Mouse (Mus musculus): ENCODE results near the gene Ngef. TPM values are rescaled to one million over a fixed set of nuclear protein-coding genes. Genes with fewer than 3 reads are reported as not detected.

Gene Ngef
- total and polyA plus RNA-seq, 2 experiments from 2014 or later, result 32.4 to 49.1 TPM

DNA sequence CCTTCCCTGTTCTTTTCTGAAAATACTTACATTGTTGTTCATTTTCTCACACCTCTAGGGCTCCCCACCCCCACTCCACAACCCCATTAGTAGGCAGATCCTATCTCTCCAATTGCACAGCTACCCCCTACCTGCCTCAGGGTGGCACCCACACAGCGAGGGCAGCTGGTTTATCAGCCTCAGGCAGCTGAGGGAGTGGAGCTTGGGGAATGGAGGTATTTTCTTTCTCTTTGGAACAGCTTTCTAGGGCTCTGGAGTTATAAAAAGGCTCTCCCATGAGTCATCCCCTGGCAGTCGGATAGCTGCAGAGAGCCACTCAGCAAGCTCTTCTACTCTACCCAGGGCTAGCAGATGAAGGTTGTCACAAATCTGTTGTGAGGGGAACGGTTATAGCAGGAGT, 20.6 kb upstream of the Ngef start:
- DNase-seq (ENCODE audit: low spot score) (no peak), ATAC-seq (no peak)
- WGBS, result 69% methylated on average over 3 of the region's 3 CpGs
- Histone ChIP-seq H3K27me3 (ENCODE audit: insufficient read depth, low read length) (no peaks in the 10 kb centered on the region), H3K27ac (no peak overlapping the region), H3K4me1 (ENCODE audit: insufficient read depth, low read length) (no peaks in the 10 kb centered on the region), H3K9me3 (ENCODE audit: low read length) (no peaks in the 10 kb centered on the region), H3K9ac (replicated peaks; ENCODE audit: low read length) (no peak overlapping the region), H3K36me3 (ENCODE audit: insufficient read depth, low read length) (no peaks in the 10 kb centered on the region), H3K4me3 (ENCODE audit: low read length) (no peak overlapping the region), H3K4me2 (ENCODE audit: low read depth, low read length) (no peak overlapping the region)
- no peak for TF ChIP-seq CTCF (IDR thresholded peaks at IDR 0.05; ENCODE audit: low read depth)

DNA sequence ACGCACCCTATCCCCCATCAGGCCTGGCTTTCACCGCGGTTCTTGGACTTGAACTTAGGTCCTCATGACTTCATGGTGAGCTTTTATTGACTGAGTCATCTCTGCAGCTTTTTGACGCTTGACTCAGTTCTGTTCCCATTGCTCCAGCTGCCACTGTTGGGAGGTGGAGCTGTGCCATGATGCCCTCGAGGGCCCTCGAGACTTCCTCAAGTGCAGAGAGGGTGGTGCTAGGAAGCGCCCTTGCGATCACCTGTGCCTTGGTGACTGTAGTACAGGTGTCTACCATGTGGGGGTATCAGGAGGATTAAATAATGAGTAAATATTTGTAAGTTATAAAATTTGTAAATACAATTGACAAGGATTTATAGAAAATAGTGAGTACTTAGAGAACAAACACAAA, 16.3 kb upstream of the Ngef start:
- Histone ChIP-seq H3K4me3 (ENCODE audit: low read length) (no peak overlapping the region), H3K4me2 (ENCODE audit: low read depth, low read length) (no peak overlapping the region), H3K27ac (no peak overlapping the region), H3K36me3 (ENCODE audit: insufficient read depth, low read length) (no peaks in the 10 kb centered on the region), H3K9me3 (ENCODE audit: low read length) (no peaks in the 10 kb centered on the region), H3K4me1 (ENCODE audit: insufficient read depth, low read length) (no peaks in the 10 kb centered on the region), H3K27me3 (ENCODE audit: insufficient read depth, low read length) (no peaks in the 10 kb centered on the region), H3K9ac (replicated peaks; ENCODE audit: low read length) (no peak overlapping the region)
- TF ChIP-seq CTCF (IDR thresholded peaks at IDR 0.05; ENCODE audit: low read depth), result no peak
- 90% methylated on average over 8 of the region's 8 CpGs for WGBS
- ATAC-seq (no peak), DNase-seq (ENCODE audit: low spot score) (no peak)

DNA sequence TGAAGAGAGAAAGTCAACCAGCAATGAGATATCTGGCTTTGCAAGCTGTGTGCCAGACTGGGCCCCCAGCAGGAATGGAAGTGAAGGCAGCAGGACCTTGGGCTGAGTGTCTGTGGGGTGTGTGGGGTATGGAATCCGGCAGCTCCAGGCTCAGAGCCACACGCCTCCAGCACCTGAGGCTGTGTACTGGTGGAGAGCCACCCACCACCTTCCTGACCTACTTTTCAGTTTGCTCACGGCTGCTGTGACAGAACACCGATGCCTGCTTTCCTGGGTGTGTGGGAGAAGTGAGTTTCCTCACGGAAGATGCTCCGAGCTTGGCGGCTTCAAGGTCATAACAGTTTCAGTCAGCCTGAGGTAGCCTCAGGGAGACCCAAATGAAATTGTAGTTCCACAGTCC, 15.5 kb upstream of the Ngef start:
- Histone ChIP-seq H3K4me3 (ENCODE audit: low read length) (no peak overlapping the region), H3K27ac (no peak overlapping the region), H3K9me3 (ENCODE audit: low read length) (no peaks in the 10 kb centered on the region), H3K27me3 (ENCODE audit: insufficient read depth, low read length) (no peaks in the 10 kb centered on the region), H3K4me1 (ENCODE audit: insufficient read depth, low read length) (no peaks in the 10 kb centered on the region), H3K36me3 (ENCODE audit: insufficient read depth, low read length) (no peaks in the 10 kb centered on the region), H3K4me2 (ENCODE audit: low read depth, low read length) (no peak overlapping the region), H3K9ac (replicated peaks; ENCODE audit: low read length) (no peak overlapping the region)
- 79% methylated on average over 7 of the region's 7 CpGs for WGBS
- DNase-seq (ENCODE audit: low spot score) (no peak), ATAC-seq (no peak)
- no peak for TF ChIP-seq CTCF (IDR thresholded peaks at IDR 0.05; ENCODE audit: low read depth)

DNA sequence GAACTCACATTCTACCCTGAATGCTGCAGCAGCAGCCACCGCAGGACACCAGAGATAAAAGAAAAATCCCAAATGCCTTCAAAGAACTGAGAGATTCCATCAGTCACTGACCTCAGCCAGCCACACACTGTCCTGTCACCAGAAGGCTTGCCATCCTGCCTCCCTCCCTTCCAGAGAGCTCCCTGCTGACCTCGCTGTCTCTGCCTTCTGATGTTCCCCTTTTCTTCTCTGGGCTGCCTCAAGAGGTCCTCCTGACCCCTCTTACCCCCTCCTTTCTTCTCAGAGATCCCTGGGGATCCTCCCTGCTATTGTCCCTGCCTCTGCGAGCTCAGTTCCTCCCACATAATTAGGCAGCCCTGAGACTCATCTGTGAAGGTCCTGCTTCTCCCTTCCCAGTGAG, 7.2 kb upstream of the Ngef start:
- H3K4me1 ChIP-seq (ENCODE audit: insufficient read depth, low read length), result no peaks in the 10 kb centered on the region
- no peak for DNase-seq (ENCODE audit: low spot score)
- 18% methylated on average over 3 of the region's 3 CpGs for WGBS
- no peak overlapping the region for H3K27ac ChIP-seq
- no peaks in the 10 kb centered on the region for H3K9me3 ChIP-seq (ENCODE audit: low read length)
- no peak for ATAC-seq
- no peak overlapping the region for H3K4me2 ChIP-seq (ENCODE audit: low read depth, low read length)
- H3K4me3 ChIP-seq (ENCODE audit: low read length), result no peak overlapping the region
- no peak for TF ChIP-seq CTCF (IDR thresholded peaks at IDR 0.05; ENCODE audit: low read depth)
- H3K9ac ChIP-seq (replicated peaks; ENCODE audit: low read length), result no peak overlapping the region
- no peaks in the 10 kb centered on the region for H3K36me3 ChIP-seq (ENCODE audit: insufficient read depth, low read length)
- no peaks in the 10 kb centered on the region for H3K27me3 ChIP-seq (ENCODE audit: insufficient read depth, low read length)

DNA sequence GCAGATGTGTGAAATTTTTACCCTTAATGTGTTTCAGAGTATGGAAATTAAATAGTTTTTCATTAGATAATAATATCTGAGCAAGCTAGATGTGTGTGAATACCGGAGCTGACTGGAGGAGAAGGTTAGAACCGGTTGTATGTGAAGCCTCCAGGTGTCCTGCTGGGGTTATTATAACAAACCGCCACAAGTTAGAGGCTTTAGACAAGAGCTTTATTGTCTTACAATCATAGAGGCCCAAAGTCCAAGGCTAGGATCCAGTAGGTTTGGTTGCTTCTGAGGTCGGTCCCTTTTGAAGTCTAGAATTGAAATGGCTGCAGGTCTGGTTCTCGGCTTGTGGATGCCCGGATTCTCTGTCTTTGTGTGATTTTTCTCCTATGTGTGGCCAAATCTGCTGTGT, 5.3 kb upstream of the Ngef start:
- WGBS, result 71% methylated on average over 6 of the region's 6 CpGs
- DNase-seq (ENCODE audit: low spot score), result no peak
- no peak overlapping the region for H3K9ac ChIP-seq (replicated peaks; ENCODE audit: low read length)
- ATAC-seq, result no peak
- TF ChIP-seq CTCF (IDR thresholded peaks at IDR 0.05; ENCODE audit: low read depth), result no peak
- H3K9me3 ChIP-seq (ENCODE audit: low read length), result no peaks in the 10 kb centered on the region
- no peaks in the 10 kb centered on the region for H3K36me3 ChIP-seq (ENCODE audit: insufficient read depth, low read length)
- no peak overlapping the region for H3K4me3 ChIP-seq (ENCODE audit: low read length)
- H3K4me1 ChIP-seq (ENCODE audit: insufficient read depth, low read length), result peaks cover 11% of the 10 kb centered on the region; the same call in 1 of the 2 replicates
- H3K4me2 ChIP-seq (ENCODE audit: low read depth, low read length), result no peak overlapping the region
- no peak overlapping the region for H3K27ac ChIP-seq
- H3K27me3 ChIP-seq (ENCODE audit: insufficient read depth, low read length), result no peaks in the 10 kb centered on the region

DNA sequence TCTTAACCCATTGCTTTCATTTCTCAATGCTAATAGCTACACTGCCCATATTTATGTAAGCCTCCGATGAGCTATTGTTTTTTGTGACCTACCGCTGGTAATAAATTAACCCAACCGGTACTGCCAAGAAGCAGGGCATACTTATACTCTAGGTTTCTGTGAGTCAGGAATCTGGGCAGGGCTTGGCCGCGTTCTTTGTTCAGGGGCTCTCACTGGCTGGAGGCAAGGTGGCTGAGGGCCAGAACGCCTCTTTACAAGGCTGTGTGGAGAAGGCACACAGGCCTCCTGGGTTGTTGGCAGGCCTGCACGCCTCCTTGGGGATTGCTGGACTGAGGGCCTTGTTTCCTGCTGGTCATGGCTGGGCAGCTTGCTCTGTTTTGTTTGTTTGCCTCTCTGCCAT, 1.1 kb upstream of the Ngef start:
- Histone ChIP-seq H3K9me3 (ENCODE audit: low read length) (no peaks in the 10 kb centered on the region), H3K4me2 (ENCODE audit: low read depth, low read length) (no peak overlapping the region), H3K4me3 (ENCODE audit: low read length) (no peak overlapping the region), H3K27me3 (ENCODE audit: insufficient read depth, low read length) (no peaks in the 10 kb centered on the region), H3K27ac (peak overlapping the region; percentile 51; the same call in 1 of the 2 replicates), H3K36me3 (ENCODE audit: insufficient read depth, low read length) (no peaks in the 10 kb centered on the region), H3K9ac (replicated peaks; ENCODE audit: low read length) (no peak overlapping the region), H3K4me1 (ENCODE audit: insufficient read depth, low read length) (peaks cover 11% of the 10 kb centered on the region; the same call in 1 of the 2 replicates)
- ATAC-seq (peak; percentile 86), DNase-seq (ENCODE audit: low spot score) (peak; percentile 76)
- no peak for TF ChIP-seq CTCF (IDR thresholded peaks at IDR 0.05; ENCODE audit: low read depth)
- WGBS, result 23% methylated on average over 7 of the region's 7 CpGs

DNA sequence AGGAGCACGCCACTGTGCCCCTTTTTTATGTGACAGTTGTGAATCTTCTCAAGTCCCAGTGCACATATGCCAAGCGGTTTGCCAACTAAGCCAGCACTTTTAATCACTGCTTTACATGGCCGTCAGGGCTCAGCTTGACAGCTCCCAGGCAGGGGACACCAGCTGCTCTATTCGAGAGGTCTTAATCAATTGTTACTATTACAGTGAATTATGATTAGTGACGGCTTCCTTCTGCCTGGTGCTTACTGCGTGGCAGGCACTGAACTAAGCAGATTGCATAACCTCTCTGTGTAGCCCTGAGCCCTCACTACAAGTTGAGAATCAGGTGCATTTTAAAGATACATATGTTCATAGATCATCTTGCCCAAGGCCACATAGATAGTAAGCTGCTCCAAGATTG, 683 bp upstream of the Ngef start:
- peak; percentile 72 for DNase-seq (ENCODE audit: low spot score)
- 16% methylated on average over 6 of the region's 6 CpGs for WGBS
- Histone ChIP-seq H3K4me2 (ENCODE audit: low read depth, low read length) (no peak overlapping the region), H3K9me3 (ENCODE audit: low read length) (no peaks in the 10 kb centered on the region), H3K4me1 (ENCODE audit: insufficient read depth, low read length) (peaks cover 11% of the 10 kb centered on the region; the same call in 1 of the 2 replicates), H3K4me3 (ENCODE audit: low read length) (no peak overlapping the region), H3K27ac (0 out of 2 replicates have a peak overlapping the region, but pooled peaks have one; percentile 51), H3K9ac (replicated peaks; ENCODE audit: low read length) (no peak overlapping the region), H3K27me3 (ENCODE audit: insufficient read depth, low read length) (no peaks in the 10 kb centered on the region), H3K36me3 (ENCODE audit: insufficient read depth, low read length) (no peaks in the 10 kb centered on the region)
- ATAC-seq, result peak; percentile 81
- no peak for TF ChIP-seq CTCF (IDR thresholded peaks at IDR 0.05; ENCODE audit: low read depth)

All from hindbrain, postnatal 0 days (tissue).